Mouse (Mus musculus): ENCODE measurements at regions not wholly inside any gene's neighbourhood (a gene's known extent, or its start where the extent isn't known, plus 50 kb on each side); places are given as distances from the start of the nearest gene placed in this dataset.

DNA sequence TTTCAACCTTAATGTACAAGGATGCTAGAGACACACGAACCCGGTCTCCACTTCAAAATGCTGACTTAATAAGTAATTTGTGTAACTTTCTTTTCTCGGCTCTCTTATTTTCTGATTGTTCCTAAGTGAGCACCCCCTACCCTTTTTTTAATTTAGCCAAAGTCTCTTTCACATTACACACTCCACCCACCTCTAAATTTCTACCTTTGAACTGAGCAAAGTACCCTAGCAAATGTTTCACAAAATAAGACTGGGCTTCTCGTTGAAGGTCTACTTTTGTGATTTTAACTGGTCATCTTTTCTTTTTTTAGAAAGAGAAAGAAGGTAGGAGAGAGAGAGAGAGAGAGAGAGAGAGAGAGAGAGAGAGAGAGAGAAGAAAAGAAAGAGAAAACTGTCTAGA lies 2888.4 kb upstream of the Gm7489 start:
- TF ChIP-seq CTCF (IDR thresholded peaks at IDR 0.05; ENCODE audit: control insufficient read depth, insufficient read depth, insufficient read length) = no peak
- no peak for TF ChIP-seq FOSL1 (IDR thresholded peaks at IDR 0.05; ENCODE audit: insufficient read depth, low read length, poor library complexity, severe bottlenecking)
- TF ChIP-seq CEBPB (IDR thresholded peaks at IDR 0.05; ENCODE audit: low read depth) = no peak
- no peak for TF ChIP-seq USF1 (IDR thresholded peaks at IDR 0.05; ENCODE audit: low read depth)
- TF ChIP-seq MYOG (IDR thresholded peaks at IDR 0.05; ENCODE audit: control insufficient read depth, extremely low read depth, insufficient read length) = no peak
- no peak for TF ChIP-seq MAX (IDR thresholded peaks at IDR 0.05)
- no peak for TF ChIP-seq MYOD1 (IDR thresholded peaks at IDR 0.05; ENCODE audit: control insufficient read depth, insufficient read length, low read depth)
